Mouse (Mus musculus): ENCODE measurements around the gene Eml2. TPM values are rescaled to one million over a fixed set of nuclear protein-coding genes. Genes with fewer than 3 reads are reported as not detected.
A peak's percentile ranks its signal among the peaks of the same experiment; 100 is the strongest.

Gene Eml2
- polyA plus RNA-seq, 2 experiments = 1.5 to 38.5 TPM

- ATAC-seq (ENCODE audit: low FRiP score, low read depth) (no peak), DNase-seq (ENCODE audit: low spot score) (no peak)
- Histone ChIP-seq H3K4me2 (replicated peaks; ENCODE audit: low read depth, low read length, severe bottlenecking) (no peak overlapping the region), H3K27ac (replicated peaks; ENCODE audit: low read depth, low read length) (no peak overlapping the region), H3K9me3 (ENCODE audit: control insufficient read depth, low read length) (no peaks in the 10 kb centered on the region), H3K36me3 (ENCODE audit: control insufficient read depth, insufficient read depth, low read length) (no peaks in the 10 kb centered on the region), H3K4me3 (replicated peaks; ENCODE audit: low read length) (no peak overlapping the region), H3K4me1 (ENCODE audit: control insufficient read depth, insufficient read depth, low read length) (no peaks in the 10 kb centered on the region), H3K27me3 (ENCODE audit: control insufficient read depth, insufficient read depth, low read length) (no peaks in the 10 kb centered on the region), H3K9ac (ENCODE audit: low read depth, low read length, severe bottlenecking) (no peak overlapping the region)
- WGBS = 78% methylated on average over 5 of the region's 5 CpGs
- TF ChIP-seq POLR2A (IDR thresholded peaks at IDR 0.05; ENCODE audit: borderline replicate concordance, extremely low read depth, insufficient read depth, insufficient read length) = no peak
Observed at GRCm38 (mm10) chr7:19234652-19235051, 58.4 kb downstream of the Eml2 start.

- H3K4me2 ChIP-seq (replicated peaks; ENCODE audit: low read depth, low read length, severe bottlenecking) = no peak overlapping the region
- no peak for TF ChIP-seq POLR2A (IDR thresholded peaks at IDR 0.05; ENCODE audit: borderline replicate concordance, extremely low read depth, insufficient read depth, insufficient read length)
- no peak for ATAC-seq (ENCODE audit: low FRiP score, low read depth)
Observed at GRCm38 (mm10) chr7:19235092-19235671, 59.0 kb downstream of the Eml2 start.

DNA sequence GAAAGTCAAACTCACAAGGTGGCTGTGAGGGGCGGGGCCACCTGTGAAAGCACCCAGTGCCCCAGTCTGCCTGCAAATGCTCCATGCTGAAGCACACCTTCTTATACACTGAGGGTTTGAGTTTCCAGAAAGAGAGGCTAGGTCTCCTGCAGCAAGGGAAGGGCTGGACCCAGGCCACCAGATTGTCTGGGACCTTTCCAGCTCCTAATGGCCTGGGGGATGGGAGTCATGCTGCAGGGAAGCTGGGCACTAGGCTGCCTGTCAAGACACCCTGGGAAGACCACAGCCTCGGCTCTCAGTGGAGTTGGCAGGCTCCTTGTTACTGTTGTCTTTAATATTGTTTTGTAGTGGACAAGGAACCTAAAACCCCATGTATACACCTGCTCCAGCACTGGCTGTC, 60.2 kb downstream of the Eml2 start:
- no peaks in the 10 kb centered on the region for H3K9me3 ChIP-seq (ENCODE audit: control insufficient read depth, low read length)
- H3K4me3 ChIP-seq (replicated peaks; ENCODE audit: low read length) = no peak overlapping the region
- WGBS = 85% methylated on average over 2 of the region's 2 CpGs
- H3K36me3 ChIP-seq (ENCODE audit: control insufficient read depth, insufficient read depth, low read length) = no peaks in the 10 kb centered on the region
- no peak for TF ChIP-seq POLR2A (IDR thresholded peaks at IDR 0.05; ENCODE audit: borderline replicate concordance, extremely low read depth, insufficient read depth, insufficient read length)
- H3K27me3 ChIP-seq (ENCODE audit: control insufficient read depth, insufficient read depth, low read length) = no peaks in the 10 kb centered on the region
- DNase-seq (ENCODE audit: low spot score) (no peak), ATAC-seq (ENCODE audit: low FRiP score, low read depth) (no peak)
- H3K9ac ChIP-seq (ENCODE audit: low read depth, low read length, severe bottlenecking) = peak overlapping the region; percentile 12; the same call in 1 of the 2 replicates
- no peak overlapping the region for H3K4me2 ChIP-seq (replicated peaks; ENCODE audit: low read depth, low read length, severe bottlenecking)
- H3K4me1 ChIP-seq (ENCODE audit: control insufficient read depth, insufficient read depth, low read length) = no peaks in the 10 kb centered on the region
- H3K27ac ChIP-seq (replicated peaks; ENCODE audit: low read depth, low read length) = no peak overlapping the region

More at GRCm38 (mm10) chr7:19235092-19235671, 59.0 kb downstream of the Eml2 start:
- WGBS = 79% methylated on average over 2 of the region's 2 CpGs
- Histone ChIP-seq H3K4me1 (ENCODE audit: control insufficient read depth, insufficient read depth, low read length) (no peaks in the 10 kb centered on the region), H3K27ac (replicated peaks; ENCODE audit: low read depth, low read length) (no peak overlapping the region), H3K4me3 (replicated peaks; ENCODE audit: low read length) (no peak overlapping the region), H3K9me3 (ENCODE audit: control insufficient read depth, low read length) (no peaks in the 10 kb centered on the region), H3K9ac (ENCODE audit: low read depth, low read length, severe bottlenecking) (no peak overlapping the region), H3K36me3 (ENCODE audit: control insufficient read depth, insufficient read depth, low read length) (no peaks in the 10 kb centered on the region), H3K27me3 (ENCODE audit: control insufficient read depth, insufficient read depth, low read length) (no peaks in the 10 kb centered on the region)
- no peak for DNase-seq (ENCODE audit: low spot score)

DNA sequence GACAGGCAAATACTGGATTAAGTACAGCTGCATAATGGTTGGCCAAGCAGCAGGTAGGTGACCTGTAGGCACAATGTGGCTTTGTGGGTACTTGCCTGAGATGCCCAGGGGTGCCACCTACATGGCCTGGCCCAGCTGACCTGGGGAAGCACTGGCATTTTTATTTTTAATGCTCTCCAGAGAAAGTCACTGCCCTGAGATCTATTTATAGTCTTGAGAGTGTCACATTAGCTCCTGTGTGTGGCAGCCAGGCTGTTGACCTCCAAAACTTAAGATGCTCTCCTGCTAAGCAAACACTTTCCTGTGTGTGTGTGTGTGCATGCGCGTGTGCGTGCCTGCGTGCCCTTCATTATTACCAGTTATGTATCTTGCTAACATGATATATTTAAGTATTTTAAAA, 62.1 kb downstream of the Eml2 start:
- Histone ChIP-seq H3K36me3 (ENCODE audit: control insufficient read depth, insufficient read depth, low read length) (no peaks in the 10 kb centered on the region), H3K9ac (ENCODE audit: low read depth, low read length, severe bottlenecking) (no peak overlapping the region), H3K27me3 (ENCODE audit: control insufficient read depth, insufficient read depth, low read length) (no peaks in the 10 kb centered on the region), H3K4me2 (replicated peaks; ENCODE audit: low read depth, low read length, severe bottlenecking) (no peak overlapping the region), H3K9me3 (ENCODE audit: control insufficient read depth, low read length) (no peaks in the 10 kb centered on the region), H3K4me3 (replicated peaks; ENCODE audit: low read length) (no peak overlapping the region), H3K4me1 (ENCODE audit: control insufficient read depth, insufficient read depth, low read length) (no peaks in the 10 kb centered on the region), H3K27ac (replicated peaks; ENCODE audit: low read depth, low read length) (no peak overlapping the region)
- 94% methylated on average over 4 of the region's 4 CpGs for WGBS
- no peak for TF ChIP-seq POLR2A (IDR thresholded peaks at IDR 0.05; ENCODE audit: borderline replicate concordance, extremely low read depth, insufficient read depth, insufficient read length)
- ATAC-seq (ENCODE audit: low FRiP score, low read depth) = no peak
- no peak for DNase-seq (ENCODE audit: low spot score)

GRCm38 (mm10) chr7:19239423-19239822, 63.2 kb downstream of the Eml2 start:
- Histone ChIP-seq H3K27me3 (ENCODE audit: control insufficient read depth, insufficient read depth, low read length) (no peaks in the 10 kb centered on the region), H3K36me3 (ENCODE audit: control insufficient read depth, insufficient read depth, low read length) (no peaks in the 10 kb centered on the region), H3K9ac (ENCODE audit: low read depth, low read length, severe bottlenecking) (no peak overlapping the region), H3K9me3 (ENCODE audit: control insufficient read depth, low read length) (no peaks in the 10 kb centered on the region), H3K27ac (replicated peaks; ENCODE audit: low read depth, low read length) (no peak overlapping the region), H3K4me3 (replicated peaks; ENCODE audit: low read length) (no peak overlapping the region), H3K4me1 (ENCODE audit: control insufficient read depth, insufficient read depth, low read length) (no peaks in the 10 kb centered on the region), H3K4me2 (replicated peaks; ENCODE audit: low read depth, low read length, severe bottlenecking) (no peak overlapping the region)
- no peak for TF ChIP-seq POLR2A (IDR thresholded peaks at IDR 0.05; ENCODE audit: borderline replicate concordance, extremely low read depth, insufficient read depth, insufficient read length)
- WGBS = 0% methylated on average over 1 of the region's 1 CpGs
- peak; percentile 86 for ATAC-seq (ENCODE audit: low FRiP score, low read depth)
- DNase-seq (ENCODE audit: low spot score) = peak; percentile 88

Data from limb, embryonic 14.5 days (tissue).